Mouse (Mus musculus): ENCODE results near the gene Prickle2. TPM values are rescaled to one million over a fixed set of nuclear protein-coding genes. Genes with fewer than 3 reads are reported as not detected.

Gene Prickle2
- polyA plus RNA-seq, 1 experiment: not detected

DNA sequence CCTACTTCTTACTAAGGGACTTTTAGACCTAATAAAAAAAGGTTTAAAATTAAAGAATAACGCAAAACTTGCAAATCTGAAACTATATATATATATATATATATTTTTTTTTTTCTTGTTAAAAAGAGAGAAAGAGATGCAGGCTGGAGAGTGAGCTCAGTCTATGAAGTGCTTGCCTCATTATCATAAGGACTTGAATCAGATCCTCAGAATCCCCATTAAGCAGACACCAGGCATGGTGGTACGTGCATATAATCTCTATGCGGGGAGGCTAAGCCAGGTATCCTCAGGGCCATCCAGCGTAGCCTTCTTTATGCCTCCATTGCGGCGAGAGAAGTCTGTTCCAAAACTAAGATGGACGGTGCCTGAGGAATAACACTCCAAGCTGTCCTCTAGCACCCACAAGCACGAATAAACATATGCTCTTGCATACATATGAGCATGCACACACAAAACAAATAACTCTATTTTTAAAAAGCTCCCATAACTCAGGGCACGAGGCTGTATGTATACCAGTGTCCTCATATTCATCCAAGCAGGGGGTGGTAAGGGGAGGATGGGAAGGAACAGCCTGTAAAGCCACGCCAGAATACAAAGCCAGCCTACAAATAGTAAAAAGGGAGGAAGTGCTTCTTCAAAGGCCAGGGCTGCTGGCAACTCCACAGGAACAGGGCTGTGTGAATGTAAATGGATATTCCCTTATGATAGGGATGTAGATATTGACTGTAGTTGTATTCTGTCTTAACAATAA lies 358.5 kb downstream of the Prickle2 start:
- no peak for TF ChIP-seq CTCF (IDR thresholded peaks at IDR 0.05; ENCODE audit: insufficient read depth, low read depth, low read length)
- TF ChIP-seq POLR2A (IDR thresholded peaks at IDR 0.05; ENCODE audit: insufficient read depth, low read depth, low read length): no peak
- H3K4me3 ChIP-seq (ENCODE audit: insufficient read depth, low read depth, low read length): no peak overlapping the region
- WGBS: 77% methylated on average over 10 of the region's 10 CpGs
- H3K27ac ChIP-seq (ENCODE audit: insufficient read depth, low read depth, low read length): no peak overlapping the region
- no peaks in the 10 kb centered on the region for H3K4me1 ChIP-seq (ENCODE audit: control insufficient read depth, insufficient read depth, low read length)

DNA sequence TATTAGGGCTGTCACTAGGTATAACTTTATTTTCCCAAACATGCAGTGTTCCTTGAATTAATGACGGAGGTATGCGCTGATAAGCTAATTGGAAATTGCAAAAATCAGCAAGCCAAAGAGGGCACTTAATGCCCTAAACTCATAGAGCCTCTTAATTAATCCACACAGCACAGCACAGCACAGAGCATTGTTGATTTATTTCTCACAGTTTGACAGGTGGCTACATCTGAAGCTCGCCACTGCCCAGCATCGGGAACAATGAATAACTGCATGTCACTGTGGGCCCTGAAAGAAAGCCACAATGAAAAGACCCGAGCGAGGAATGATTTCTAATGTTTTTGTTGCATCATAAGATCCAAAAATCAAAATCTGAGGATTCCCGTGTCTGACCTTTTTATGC lies 359.2 kb downstream of the Prickle2 start:
- Histone ChIP-seq H3K4me3 (ENCODE audit: insufficient read depth, low read depth, low read length) (no peak overlapping the region), H3K27ac (ENCODE audit: insufficient read depth, low read depth, low read length) (no peak overlapping the region), H3K4me1 (ENCODE audit: control insufficient read depth, insufficient read depth, low read length) (no peaks in the 10 kb centered on the region)
- WGBS: 70% methylated on average over 7 of the region's 7 CpGs
- TF ChIP-seq POLR2A (IDR thresholded peaks at IDR 0.05; ENCODE audit: insufficient read depth, low read depth, low read length) (no peak), CTCF (IDR thresholded peaks at IDR 0.05; ENCODE audit: insufficient read depth, low read depth, low read length) (no peak)

DNA sequence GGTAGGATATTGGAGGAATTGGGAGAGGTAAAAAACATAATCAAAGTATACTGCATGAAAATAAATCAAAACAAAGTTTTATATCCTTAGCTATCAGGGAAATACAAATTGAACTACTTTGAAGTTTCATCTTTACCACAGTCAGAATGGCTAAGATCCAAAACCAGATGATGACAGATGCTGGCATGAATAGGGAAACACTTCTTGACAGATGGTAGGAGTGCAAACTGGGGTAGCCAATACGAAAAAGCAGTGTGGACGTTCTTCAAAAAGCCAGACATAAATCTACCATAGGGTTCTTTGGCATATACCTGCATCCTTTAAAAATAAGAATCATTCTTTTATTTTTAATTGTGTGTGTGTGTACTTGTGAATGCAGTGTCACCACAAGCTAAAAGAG lies 360.8 kb downstream of the Prickle2 start:
- H3K4me3 ChIP-seq (ENCODE audit: insufficient read depth, low read depth, low read length): no peak overlapping the region
- no peaks in the 10 kb centered on the region for H3K4me1 ChIP-seq (ENCODE audit: control insufficient read depth, insufficient read depth, low read length)
- TF ChIP-seq CTCF (IDR thresholded peaks at IDR 0.05; ENCODE audit: insufficient read depth, low read depth, low read length): no peak
- TF ChIP-seq POLR2A (IDR thresholded peaks at IDR 0.05; ENCODE audit: insufficient read depth, low read depth, low read length): no peak
- H3K27ac ChIP-seq (ENCODE audit: insufficient read depth, low read depth, low read length): no peak overlapping the region
- 97% methylated on average over 2 of the region's 2 CpGs for WGBS

DNA sequence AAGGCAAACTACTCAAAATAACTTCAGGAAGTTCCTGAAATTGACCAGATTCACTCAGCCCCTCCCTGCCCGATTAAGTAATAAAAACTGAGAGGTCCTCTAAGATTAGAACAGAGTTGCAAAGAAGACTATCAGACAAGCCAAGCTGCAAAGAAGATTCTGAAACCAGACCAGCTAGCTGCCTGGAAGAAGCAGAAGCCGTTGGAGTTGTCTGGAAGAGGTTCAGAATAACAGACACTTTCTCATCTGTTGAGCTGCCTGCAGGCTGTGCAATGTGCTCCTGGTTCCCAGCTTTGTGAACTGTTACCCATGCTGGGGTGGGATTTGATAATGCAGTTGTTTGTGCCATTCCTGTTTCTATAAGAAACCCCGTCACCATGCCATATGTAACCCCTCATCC lies 361.4 kb downstream of the Prickle2 start:
- Histone ChIP-seq H3K27ac (ENCODE audit: insufficient read depth, low read depth, low read length) (no peak overlapping the region), H3K4me1 (ENCODE audit: control insufficient read depth, insufficient read depth, low read length) (no peaks in the 10 kb centered on the region)

More for the DNA sequence above, 361.4 kb downstream of the Prickle2 start:
- no peak overlapping the region for H3K4me3 ChIP-seq (ENCODE audit: insufficient read depth, low read depth, low read length)
- 90% methylated on average over 3 of the region's 3 CpGs for WGBS
- TF ChIP-seq POLR2A (IDR thresholded peaks at IDR 0.05; ENCODE audit: insufficient read depth, low read depth, low read length) (no peak), CTCF (IDR thresholded peaks at IDR 0.05; ENCODE audit: insufficient read depth, low read depth, low read length) (no peak)

Other genes with a start within 250 kb of the Prickle2 start
- gene A730049H05Rik, start 110.3 kb upstream of the Prickle2 start, polyA plus RNA-seq (2012; ENCODE audit: insufficient read depth, insufficient read length, low replicate concordance, missing spikeins): not detected in 2 replicates
- gene Gm15737, start 163.2 kb upstream of the Prickle2 start, polyA plus RNA-seq (2012; ENCODE audit: insufficient read depth, insufficient read length, low replicate concordance, missing spikeins): not detected in 2 replicates
- gene Adamts9, start 237.3 kb upstream of the Prickle2 start, polyA plus RNA-seq (2012; ENCODE audit: insufficient read depth, insufficient read length, low replicate concordance, missing spikeins): not detected in 2 replicates

Data from olfactory bulb, adult 2 months (tissue).